ENCODE assay signal across 8 mouse cellular contexts in genomic region chr5:88586407-88587174, GRCm38 (mm10). TPM values are rescaled to one million over a fixed set of nuclear protein-coding genes. Genes with fewer than 3 reads are reported as not detected.
DNase-seq lines count a peak whose midpoint lies in the region; ATAC-seq and TF ChIP-seq lines count a peak whose summit lies in the region.

No protein-coding gene starts in this region.

- no peaks in the 10 kb centered on the region for H3K36me3 ChIP-seq in heart, embryonic 11.5 days (ENCODE audit: control insufficient read depth, insufficient read depth, low read length)
- no peaks in the 10 kb centered on the region for H3K36me3 ChIP-seq in heart, embryonic 14.5 days (ENCODE audit: control insufficient read depth, insufficient read depth, low read length)
- H3K36me3 ChIP-seq in lung, postnatal 0 days (ENCODE audit: insufficient read depth, low read length): no peaks in the 10 kb centered on the region

- no peaks in the 10 kb centered on the region for H3K9me3 ChIP-seq in heart, embryonic 11.5 days (replicated peaks; ENCODE audit: control insufficient read depth, low read length)
- H3K9me3 ChIP-seq in heart, embryonic 14.5 days (ENCODE audit: control insufficient read depth, low read length): no peaks in the 10 kb centered on the region
- no peaks in the 10 kb centered on the region for H3K9me3 ChIP-seq in lung, postnatal 0 days (ENCODE audit: low read length)

- ATAC-seq in heart, embryonic 11.5 days (replicated peaks; ENCODE audit: insufficient number of reproducible peaks, low FRiP score, low TSS enrichment): no peak
- peak; percentile 54; the same call in 1 of the 2 replicates for ATAC-seq in heart, embryonic 14.5 days (ENCODE audit: insufficient number of reproducible peaks, insufficient read depth, low FRiP score, low read depth)
- no peak for ATAC-seq in lung, postnatal 0 days

- peak overlapping the region; percentile 50; the same call in 1 of the 2 replicates for H3K9ac ChIP-seq in heart, embryonic 11.5 days (ENCODE audit: low read depth, low read length)
- peak overlapping the region; percentile 53; the same call in 1 of the 2 replicates for H3K9ac ChIP-seq in heart, embryonic 14.5 days (ENCODE audit: low read length)
- H3K9ac ChIP-seq in lung, postnatal 0 days (replicated peaks; ENCODE audit: low read depth): no peak overlapping the region

- WGBS in heart, embryonic 11.5 days (ENCODE audit: insufficient replicate concordance): 78% methylated on average over 7 of the region's 7 CpGs
- 8% methylated on average over 7 of the region's 7 CpGs for WGBS in cerebellum, adult 2 months
- 73% methylated on average over 7 of the region's 7 CpGs for WGBS in heart, embryonic 14.5 days
- 67% methylated on average over 7 of the region's 7 CpGs for WGBS in lung, postnatal 0 days

- TF ChIP-seq POLR2A in cerebellum, adult 2 months (IDR thresholded peaks at IDR 0.05; ENCODE audit: borderline replicate concordance, insufficient read depth, low read length): no peak

- H3K4me2 ChIP-seq in heart, embryonic 11.5 days: peak overlapping the region; percentile 43
- H3K4me2 ChIP-seq in heart, embryonic 14.5 days (ENCODE audit: low read length): peak overlapping the region; percentile 48
- no peak overlapping the region for H3K4me2 ChIP-seq in lung, postnatal 0 days (replicated peaks; ENCODE audit: low read depth, low read length)

- no peaks in the 10 kb centered on the region for H3K27me3 ChIP-seq in heart, embryonic 11.5 days (ENCODE audit: control insufficient read depth, insufficient read depth, low read length)
- no peaks in the 10 kb centered on the region for H3K27me3 ChIP-seq in cerebellum, adult 2 months (ENCODE audit: control insufficient read depth, insufficient read depth, low read length)
- no peaks in the 10 kb centered on the region for H3K27me3 ChIP-seq in heart, embryonic 14.5 days (ENCODE audit: control insufficient read depth, insufficient read depth, low read length)
- no peaks in the 10 kb centered on the region for H3K27me3 ChIP-seq in lung, postnatal 0 days (replicated peaks; ENCODE audit: insufficient read depth, low read length)

- H3K4me3 ChIP-seq in heart, embryonic 11.5 days (ENCODE audit: low read depth, low read length): no peak overlapping the region
- peak overlapping the region; percentile 69 for H3K4me3 ChIP-seq in cerebellum, adult 2 months (replicated peaks; ENCODE audit: insufficient read depth, low read depth, low read length)
- H3K4me3 ChIP-seq in heart, embryonic 14.5 days (ENCODE audit: control insufficient read depth in 1 of 2, insufficient read depth in 1 of 2, low read depth in 1 of 2, low read length in 2 of 2): no peak overlapping the region
- no peak overlapping the region for H3K4me3 ChIP-seq in lung, postnatal 0 days (ENCODE audit: low read depth, low read length)

- no peak for TF ChIP-seq EP300 in lung, postnatal 0 days (IDR thresholded peaks at IDR 0.05)

- peaks cover 29% of the 10 kb centered on the region for H3K4me1 ChIP-seq in heart, embryonic 11.5 days (ENCODE audit: control insufficient read depth, insufficient read depth, low read length)
- H3K4me1 ChIP-seq in cerebellum, adult 2 months (ENCODE audit: control insufficient read depth, insufficient read depth, low read length): peaks cover 11% of the 10 kb centered on the region; the same call in 1 of the 2 replicates
- H3K4me1 ChIP-seq in heart, embryonic 14.5 days (ENCODE audit: control insufficient read depth in 2 of 2, insufficient read depth in 2 of 2, low read length in 2 of 2): peaks cover 15 to 24% of the 10 kb centered on the region in 2 experiments
- H3K4me1 ChIP-seq in lung, postnatal 0 days (ENCODE audit: insufficient read depth, low read depth, low read length): peaks cover 9% of the 10 kb centered on the region

- TF ChIP-seq CTCF in cerebellum, adult 2 months (IDR thresholded peaks at IDR 0.05; ENCODE audit: borderline replicate concordance, insufficient read depth, low read depth, low read length): no peak
- TF ChIP-seq CTCF in lung, postnatal 0 days (IDR thresholded peaks at IDR 0.05): no peak

- H3K27ac ChIP-seq in heart, embryonic 11.5 days (ENCODE audit: low read depth, low read length): peak overlapping the region; percentile 89
- H3K27ac ChIP-seq in cerebellum, adult 2 months (ENCODE audit: insufficient read depth, low read length): peak overlapping the region; percentile 66
- H3K27ac ChIP-seq in heart, embryonic 14.5 days (replicated peaks in 1 of 2; ENCODE audit: control insufficient read depth in 1 of 2, insufficient read depth in 1 of 2, low read depth in 2 of 2, low read length in 2 of 2): peak overlapping the region; percentile 81 to 87
- H3K27ac ChIP-seq in lung, postnatal 0 days (ENCODE audit: low read length): no peak overlapping the region

- DNase-seq in heart, adult 9 months (ENCODE audit: low spot score in 2 of 2): no peak
- peak; percentile 83 to 89 for DNase-seq in cerebellum, adult 2 months
- DNase-seq in kidney, postnatal 25 days: peak; percentile 40 to 56
- peak; percentile 51 for DNase-seq in testis, postnatal 14 days (ENCODE audit: low spot score)
- DNase-seq in left cerebral cortex, adult 18-20 months (ENCODE audit: low spot score in 2 of 2): no peak
- no peak for DNase-seq in lung, postnatal 0 days (ENCODE audit: low spot score)

RNA-seq across cellular contexts. Expression of gene Rufy3, which starts 21.8 kb away (rescaled TPM):
- polyA plus RNA-seq in heart, embryonic 11.5 days (2014; fragmentation: Nextera tagmentation; extraction: Ambion mirVana): 13.0 and 15.0 TPM in 2 replicates
- 130 and 139 TPM in 2 replicates for polyA plus RNA-seq in cerebellum, adult 2 months (2012; rRNA removed)
- 15.6 and 16.5 TPM in 2 replicates for polyA plus RNA-seq in heart, embryonic 14.5 days (2014; fragmentation: Nextera tagmentation; extraction: Ambion mirVana)
- 100 to 1,000 TPM; 181 TPM for total RNA-seq in left cerebral cortex, adult 18-20 months (2021)
- polyA plus RNA-seq in lung, postnatal 0 days (2015; fragmentation: Nextera tagmentation; extraction: Ambion mirVana): 7.5 and 8.4 TPM in 2 replicates

RNA-seq across cellular contexts. Expression of gene Utp3, which starts 32.3 kb away (rescaled TPM):
- polyA plus RNA-seq in heart, embryonic 11.5 days (2014; fragmentation: Nextera tagmentation; extraction: Ambion mirVana): 52.7 and 55.6 TPM in 2 replicates
- polyA plus RNA-seq in cerebellum, adult 2 months (2012; rRNA removed): 25.9 and 29.9 TPM in 2 replicates
- polyA plus RNA-seq in heart, embryonic 14.5 days (2014; fragmentation: Nextera tagmentation; extraction: Ambion mirVana): 42.0 and 42.3 TPM in 2 replicates
- total RNA-seq in left cerebral cortex, adult 18-20 months (2021): 10 to 100 TPM; 29.4 to 29.8 TPM
- 36.4 and 44.0 TPM in 2 replicates for polyA plus RNA-seq in lung, postnatal 0 days (2015; fragmentation: Nextera tagmentation; extraction: Ambion mirVana)

RNA-seq across cellular contexts. Expression of gene Jchain, which starts 58.9 kb away (rescaled TPM):
- polyA plus RNA-seq in heart, embryonic 11.5 days (2014; fragmentation: Nextera tagmentation; extraction: Ambion mirVana): 0.21 TPM in 1 of 2 replicates, not detected in the other
- polyA plus RNA-seq in cerebellum, adult 2 months (2012; rRNA removed): 0.68 and 0.84 TPM in 2 replicates
- polyA plus RNA-seq in heart, embryonic 14.5 days (2014; fragmentation: Nextera tagmentation; extraction: Ambion mirVana): 0.11 TPM in 1 of 2 replicates, not detected in the other
- total RNA-seq in left cerebral cortex, adult 18-20 months (2021): under 1 TPM; 0.51 to 0.87 TPM
- 0.19 TPM in 1 of 2 replicates, not detected in the other for polyA plus RNA-seq in lung, postnatal 0 days (2015; fragmentation: Nextera tagmentation; extraction: Ambion mirVana)

Comparison
In these comparisons a context has a peak if more than half of its experiments do, and no peak if none do; other contexts are left out.
1. DNase-seq: peak in cerebellum, adult 2 months (2 of 2), kidney, postnatal 25 days (2 of 2) and testis, postnatal 14 days (single experiment); none in heart, adult 9 months (0 of 2), left cerebral cortex, adult 18-20 months (0 of 2) and lung, postnatal 0 days (single experiment).